Mouse (Mus musculus): Measurements from ENCODE around the gene Frk. TPM values are rescaled to one million over a fixed set of nuclear protein-coding genes. Genes with fewer than 3 reads are reported as not detected.
"Not testable (repeated sequence)": the region's sequence is repeated elsewhere in the genome, so short reads cannot be mapped to it uniquely, and the experiment has no call there.

Frk gene
- polyA plus RNA-seq (2012; rRNA removed): 0.12 and 0.16 TPM in 2 replicates

DNA sequence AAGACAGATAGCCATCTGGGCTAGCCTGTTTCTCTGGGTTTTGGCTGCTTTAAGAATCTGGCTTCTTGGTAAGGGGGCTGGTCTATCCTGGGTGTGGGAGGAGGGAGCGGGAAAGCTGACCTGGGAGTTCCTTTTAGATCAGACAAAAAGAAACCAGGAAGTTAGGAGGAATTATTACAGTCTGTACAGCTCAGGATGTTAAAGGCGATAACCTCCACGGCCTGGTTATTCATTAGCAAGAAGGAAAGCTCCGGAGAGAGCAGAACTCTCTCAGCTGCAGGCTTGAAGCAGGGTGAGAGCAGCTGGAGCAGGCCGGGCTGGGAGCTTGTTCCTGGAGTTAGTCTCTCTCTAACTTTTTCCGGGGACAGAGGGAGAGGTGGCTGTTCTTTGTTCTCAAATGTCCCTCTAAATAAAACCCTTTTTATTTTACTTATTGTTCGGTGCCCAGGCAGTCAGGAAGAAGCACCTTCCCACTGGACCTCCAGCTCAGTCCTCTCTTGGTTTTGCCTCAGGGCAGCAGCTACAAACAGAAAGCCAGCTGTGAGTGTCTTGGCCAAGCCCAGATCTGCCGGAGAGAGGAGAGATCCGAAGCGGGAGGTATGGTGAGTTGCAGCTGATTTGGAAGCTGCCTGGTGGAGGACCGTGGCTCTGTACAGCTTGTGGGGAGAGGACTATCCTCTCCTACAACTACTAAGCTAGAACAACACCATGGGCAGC, at the start of gene Frk:
Frk (plus strand) TSS at position 103 of the 717 bp plus-strand sequence.
- Histone ChIP-seq H3K4me1 (ENCODE audit: control insufficient read depth, insufficient read depth, insufficient read length) (no peaks in the 10 kb centered on the region), H3K27me3 (ENCODE audit: control insufficient read depth, insufficient read depth, low read length) (no peaks in the 10 kb centered on the region), H3K4me3 (ENCODE audit: extremely low read depth, insufficient read depth, insufficient read length) (peak within 1 kb of the TSS; percentile 35), H3K36me3 (ENCODE audit: control insufficient read depth, insufficient read depth, low read length) (no peaks in the 10 kb centered on the region), H3K27ac (ENCODE audit: insufficient read depth, low read length) (no peak within 1 kb of the TSS; the same call in 1 of the 2 replicates)
- TF ChIP-seq POLR2A (IDR thresholded peaks at IDR 0.05; ENCODE audit: low read depth, low read length) (no peak), CTCF (IDR thresholded peaks at IDR 0.05; ENCODE audit: extremely low read depth, insufficient read depth, insufficient read length, insufficient replicate concordance) (no peak)
- 39% methylated on average over 11 of the region's 11 CpGs for WGBS
- DNase-seq (ENCODE audit: low read depth in 1 of 2, low spot score in 2 of 2): no peak

- not testable (repeated sequence) for H3K27me3 ChIP-seq (ENCODE audit: control insufficient read depth, insufficient read depth, low read length); H3K4me3 ChIP-seq (ENCODE audit: extremely low read depth, insufficient read depth, insufficient read length); H3K4me1 ChIP-seq (ENCODE audit: control insufficient read depth, insufficient read depth, insufficient read length); DNase-seq (ENCODE audit: low read depth in 1 of 2, low spot score in 2 of 2); H3K36me3 ChIP-seq (ENCODE audit: control insufficient read depth, insufficient read depth, low read length); H3K27ac ChIP-seq (ENCODE audit: insufficient read depth, low read length)
- 96% methylated on average over 6 of the region's 14 CpGs for WGBS
These were observed 49.0 kb upstream of the Frk start for GRCm38 (mm10) chr10:34434191-34434590.

- H3K36me3 ChIP-seq (ENCODE audit: control insufficient read depth, insufficient read depth, low read length): no peaks in the 10 kb centered on the region
- H3K27me3 ChIP-seq (ENCODE audit: control insufficient read depth, insufficient read depth, low read length): no peaks in the 10 kb centered on the region
- no peak for DNase-seq (ENCODE audit: low read depth in 1 of 2, low spot score in 2 of 2)
- no peak overlapping the region for H3K4me3 ChIP-seq (ENCODE audit: extremely low read depth, insufficient read depth, insufficient read length)
- TF ChIP-seq CTCF (IDR thresholded peaks at IDR 0.05; ENCODE audit: extremely low read depth, insufficient read depth, insufficient read length, insufficient replicate concordance) (no peak), POLR2A (IDR thresholded peaks at IDR 0.05; ENCODE audit: low read depth, low read length) (no peak)
- H3K4me1 ChIP-seq (ENCODE audit: control insufficient read depth, insufficient read depth, insufficient read length): no peaks in the 10 kb centered on the region
- 91% methylated on average over 1 of the region's 1 CpGs for WGBS
- H3K27ac ChIP-seq (ENCODE audit: insufficient read depth, low read length): no peak overlapping the region
These were observed 33.7 kb upstream of the Frk start for GRCm38 (mm10) chr10:34449469-34449868.

- 69% methylated on average over 4 of the region's 4 CpGs for WGBS
- H3K4me1 ChIP-seq (ENCODE audit: control insufficient read depth, insufficient read depth, insufficient read length): no peaks in the 10 kb centered on the region
- TF ChIP-seq POLR2A (IDR thresholded peaks at IDR 0.05; ENCODE audit: low read depth, low read length) (no peak), CTCF (IDR thresholded peaks at IDR 0.05; ENCODE audit: extremely low read depth, insufficient read depth, insufficient read length, insufficient replicate concordance) (no peak)
- H3K27ac ChIP-seq (ENCODE audit: insufficient read depth, low read length): no peak overlapping the region
- H3K4me3 ChIP-seq (ENCODE audit: extremely low read depth, insufficient read depth, insufficient read length): no peak overlapping the region
- no peak for DNase-seq (ENCODE audit: low read depth in 1 of 2, low spot score in 2 of 2)
- no peaks in the 10 kb centered on the region for H3K36me3 ChIP-seq (ENCODE audit: control insufficient read depth, insufficient read depth, low read length)
- H3K27me3 ChIP-seq (ENCODE audit: control insufficient read depth, insufficient read depth, low read length): no peaks in the 10 kb centered on the region
These were observed 21.7 kb upstream of the Frk start for GRCm38 (mm10) chr10:34461451-34461850.

GRCm38 (mm10) chr10:34464321-34464720, 18.9 kb upstream of the Frk start:
- Histone ChIP-seq H3K4me1 (ENCODE audit: control insufficient read depth, insufficient read depth, insufficient read length) (no peaks in the 10 kb centered on the region), H3K27me3 (ENCODE audit: control insufficient read depth, insufficient read depth, low read length) (no peaks in the 10 kb centered on the region), H3K4me3 (ENCODE audit: extremely low read depth, insufficient read depth, insufficient read length) (no peak overlapping the region), H3K36me3 (ENCODE audit: control insufficient read depth, insufficient read depth, low read length) (no peaks in the 10 kb centered on the region), H3K27ac (ENCODE audit: insufficient read depth, low read length) (no peak overlapping the region)
- 85% methylated on average over 4 of the region's 4 CpGs for WGBS
- no peak for TF ChIP-seq CTCF (IDR thresholded peaks at IDR 0.05; ENCODE audit: extremely low read depth, insufficient read depth, insufficient read length, insufficient replicate concordance)
- TF ChIP-seq POLR2A (IDR thresholded peaks at IDR 0.05; ENCODE audit: low read depth, low read length): no peak
- DNase-seq (ENCODE audit: low read depth in 1 of 2, low spot score in 2 of 2): no peak

GRCm38 (mm10) chr10:34469037-34469436, 14.2 kb upstream of the Frk start:
- DNase-seq (ENCODE audit: low read depth in 1 of 2, low spot score in 2 of 2): no peak
- WGBS: 55% methylated on average over 2 of the region's 2 CpGs
- Histone ChIP-seq H3K27ac (ENCODE audit: insufficient read depth, low read length) (no peak overlapping the region), H3K4me1 (ENCODE audit: control insufficient read depth, insufficient read depth, insufficient read length) (no peaks in the 10 kb centered on the region), H3K27me3 (ENCODE audit: control insufficient read depth, insufficient read depth, low read length) (no peaks in the 10 kb centered on the region), H3K36me3 (ENCODE audit: control insufficient read depth, insufficient read depth, low read length) (no peaks in the 10 kb centered on the region), H3K4me3 (ENCODE audit: extremely low read depth, insufficient read depth, insufficient read length) (no peak overlapping the region)
- TF ChIP-seq CTCF (IDR thresholded peaks at IDR 0.05; ENCODE audit: extremely low read depth, insufficient read depth, insufficient read length, insufficient replicate concordance) (no peak), POLR2A (IDR thresholded peaks at IDR 0.05; ENCODE audit: low read depth, low read length) (no peak)

- Histone ChIP-seq H3K4me3 (ENCODE audit: extremely low read depth, insufficient read depth, insufficient read length) (no peak overlapping the region), H3K27me3 (ENCODE audit: control insufficient read depth, insufficient read depth, low read length) (no peaks in the 10 kb centered on the region), H3K27ac (ENCODE audit: insufficient read depth, low read length) (no peak overlapping the region), H3K36me3 (ENCODE audit: control insufficient read depth, insufficient read depth, low read length) (no peaks in the 10 kb centered on the region), H3K4me1 (ENCODE audit: control insufficient read depth, insufficient read depth, insufficient read length) (no peaks in the 10 kb centered on the region)
- no peak for DNase-seq (ENCODE audit: low read depth in 1 of 2, low spot score in 2 of 2)
- TF ChIP-seq POLR2A (IDR thresholded peaks at IDR 0.05; ENCODE audit: low read depth, low read length) (no peak), CTCF (IDR thresholded peaks at IDR 0.05; ENCODE audit: extremely low read depth, insufficient read depth, insufficient read length, insufficient replicate concordance) (no peak)
- WGBS: 90% methylated on average over 4 of the region's 4 CpGs
These were observed 3.2 kb upstream of the Frk start for GRCm38 (mm10) chr10:34479942-34480455.
